Mouse (Mus musculus) Patski (cell line): Measurements from ENCODE around the gene Fgfr2. TPM values are rescaled to one million over a fixed set of nuclear protein-coding genes. Genes with fewer than 3 reads are reported as not detected.

Experiments used
- ATAC-seq: fragments of 100-300 bp; one replicate; pipeline ENCODE4 v1.8.0; 2021
- CTCF ChIA-PET: fragments of 350-600 bp; sonication (Branson Sonifier 250); formaldehyde crosslinking; loops from one replicate; lab custom pipeline; 2022; ENCODE audit warnings: inconsistent platforms; lab: Charles Lee
- POLR2A ChIA-PET: fragments of 350-600 bp; sonication (Branson Sonifier 250); formaldehyde crosslinking; loops from one replicate; lab custom pipeline; 2022; ENCODE audit warnings: antibody characterized with exemption, inconsistent platforms; lab: Charles Lee
- DNase-seq: peaks from one replicate; pipeline ENCODE4 v3.0.0-alpha.2; 2011; ENCODE audit warnings: low read depth, low spot score
- H3K27me3 ChIP-seq: fragments of 371-371 bp; one replicate; pipeline ENCODE4 v1.5.1; 2021
- CTCF ChIP-seq: fragments of 100-300 bp; IDR thresholded peaks from one replicate; pipeline ENCODE4 v1.5.1; 2021
- in situ Hi-C: fragments of 300-500 bp; cut with MboI; formaldehyde crosslinking; loops from 3 replicates; pipeline ENCODE4 v1.11.1; 2018; ENCODE audit warnings: low pct_unique_long_range_greater_than_20kb, mixed read lengths
- polyA plus RNA-seq: library from polyadenylated mRNA; unstranded; gene quantifications from one replicate; pipeline ENCODE4 v1.2.3, GENCODE M21; 2021

Fgfr2 gene
- polyA plus RNA-seq, 1 experiment from 2014 or later, result 48.8 TPM

DNA sequence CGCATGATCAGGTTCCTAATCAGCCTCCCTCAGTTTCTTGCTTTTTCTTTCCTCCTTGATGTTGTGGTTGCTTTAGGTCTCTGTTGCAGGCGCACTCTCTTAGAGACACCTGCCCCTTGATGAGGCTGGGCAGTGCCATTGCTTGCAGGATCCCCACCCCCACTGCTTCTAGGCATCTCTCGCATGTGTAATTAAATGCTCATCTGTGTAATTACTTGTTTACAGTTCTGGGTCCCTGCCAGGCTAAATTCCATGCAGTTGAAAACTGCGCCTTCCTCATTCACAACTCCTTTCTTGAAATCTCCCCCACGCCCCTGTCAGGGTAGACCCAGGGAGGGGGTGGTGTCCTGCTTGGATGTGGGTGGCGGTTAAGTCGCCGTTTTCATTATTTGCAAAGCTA, 1380.0 kb downstream of the Fgfr2 start:
- ATAC-seq, result no peak
- H3K27me3 ChIP-seq, result peaks cover 4% of the 10 kb centered on the region
- ChIA-PET CTCF (no interaction called here), POLR2A (no interaction called here)
- DNase-seq, result no peak
- in situ Hi-C loops, result loop anchor here (10.0 kb wide), 1 partner anchor 208 kb away; no protein-coding TSS in a partner anchor
- no peak for TF ChIP-seq CTCF

DNA sequence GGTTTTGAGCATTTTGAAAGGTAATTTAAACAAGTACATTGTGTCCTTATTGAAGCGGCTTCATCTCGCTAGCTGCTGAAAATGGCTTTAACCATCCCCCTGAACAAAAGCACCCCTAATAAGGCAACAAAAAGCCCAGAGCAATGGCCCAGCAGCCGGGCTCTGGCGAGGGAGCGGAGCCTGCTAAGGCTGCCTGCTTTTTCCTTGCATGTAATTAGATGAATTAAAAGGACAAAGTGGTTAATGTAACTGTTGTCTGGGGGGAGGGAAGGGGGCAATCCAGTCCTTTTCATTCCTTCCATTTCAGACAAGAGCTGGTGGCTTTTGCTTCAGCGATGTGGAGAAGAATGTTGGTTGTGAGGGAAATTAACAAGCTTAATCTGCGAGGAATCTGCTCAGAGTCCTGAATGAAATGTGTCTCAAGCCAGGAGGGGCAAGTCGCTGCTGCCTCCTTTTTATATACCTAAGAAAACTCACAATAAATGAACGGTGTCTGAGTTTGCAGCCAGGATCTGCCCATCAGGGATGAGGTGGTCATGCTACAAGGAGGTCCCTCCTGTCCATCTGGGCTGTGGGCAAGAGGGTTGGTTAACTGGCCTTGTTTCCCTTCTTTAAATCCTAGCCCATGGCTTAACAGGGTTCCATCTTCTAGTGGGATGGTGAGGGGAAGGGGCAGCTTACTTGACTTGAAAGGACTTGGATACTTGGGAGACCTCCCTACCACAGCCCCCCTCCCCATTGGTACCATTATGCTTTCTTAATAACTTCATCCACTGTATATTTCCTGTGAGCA, 1400.2 kb downstream of the Fgfr2 start:
- ATAC-seq (no peak), DNase-seq (no peak)
- ChIA-PET POLR2A (interaction anchor here (0.7 kb wide), 1 partner anchor 13 kb away, joined by 3 read pairs; no protein-coding TSS in a partner anchor), CTCF (no interaction called here)
- TF ChIP-seq CTCF, result no peak
- in situ Hi-C loops, result no loop called here
- no peaks in the 10 kb centered on the region for H3K27me3 ChIP-seq

DNA sequence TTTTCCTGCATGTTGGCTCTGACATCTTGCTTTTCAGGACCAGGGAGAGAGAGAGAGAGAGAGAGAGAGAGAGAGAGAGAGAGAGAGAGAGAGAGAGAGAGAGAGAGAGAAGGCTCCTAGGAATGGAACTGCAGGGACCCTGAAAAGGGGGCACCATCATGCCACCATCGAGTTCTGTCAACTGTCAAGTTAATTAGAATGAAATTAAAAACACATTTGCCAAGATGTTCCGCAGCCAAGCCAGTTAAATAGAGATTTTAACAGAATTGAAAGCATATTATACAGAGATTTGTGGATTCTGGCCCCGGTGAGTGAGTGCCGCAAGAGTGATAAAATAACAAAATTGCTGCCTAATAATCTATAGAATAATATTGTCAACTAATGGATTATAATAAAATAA, 1400.8 kb downstream of the Fgfr2 start:
- no peaks in the 10 kb centered on the region for H3K27me3 ChIP-seq
- no peak for ATAC-seq
- TF ChIP-seq CTCF, result no peak
- CTCF ChIA-PET, result no interaction called here
- POLR2A ChIA-PET, result no interaction called here
- DNase-seq, result no peak
- in situ Hi-C loops, result no loop called here

GRCm38 (mm10) chr7:131718280-131718679, 1404.9 kb downstream of the Fgfr2 start:
- TF ChIP-seq CTCF, result no peak
- no peaks in the 10 kb centered on the region for H3K27me3 ChIP-seq
- CTCF ChIA-PET, result no interaction called here
- ATAC-seq (no peak), DNase-seq (no peak)
- POLR2A ChIA-PET, result no interaction called here
- in situ Hi-C loops, result no loop called here

GRCm38 (mm10) chr7:131713076-131713475, 1410.1 kb downstream of the Fgfr2 start:
- no peak for DNase-seq
- ChIA-PET POLR2A (no interaction called here), CTCF (no interaction called here)
- ATAC-seq, result no peak
- H3K27me3 ChIP-seq, result no peaks in the 10 kb centered on the region
- no peak for TF ChIP-seq CTCF
- in situ Hi-C loops, result no loop called here

DNA sequence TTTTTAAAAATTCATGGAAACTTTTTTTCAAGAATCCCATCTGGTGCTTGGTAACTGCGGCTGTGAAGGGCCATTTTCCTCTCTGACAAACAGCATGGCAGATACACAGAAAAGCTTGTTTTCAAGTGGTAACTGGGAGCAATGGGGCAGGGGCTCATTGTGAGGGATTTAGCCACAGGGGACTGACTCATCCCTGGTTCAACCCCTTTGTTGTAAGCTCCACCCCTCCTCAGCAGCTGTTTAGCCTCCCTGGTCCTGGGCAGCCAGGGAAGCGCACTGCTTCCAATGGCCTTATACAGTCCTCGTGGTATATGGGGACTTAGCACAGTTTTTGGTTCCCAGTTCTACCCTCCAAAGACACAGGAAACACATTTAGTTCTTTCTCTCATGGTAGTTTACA, 1426.3 kb downstream of the Fgfr2 start:
- in situ Hi-C loops, result no loop called here
- ATAC-seq (no peak), DNase-seq (no peak)
- TF ChIP-seq CTCF, result no peak
- peaks cover 5% of the 10 kb centered on the region for H3K27me3 ChIP-seq
- POLR2A ChIA-PET, result no interaction called here
- CTCF ChIA-PET, result no interaction called here

DNA sequence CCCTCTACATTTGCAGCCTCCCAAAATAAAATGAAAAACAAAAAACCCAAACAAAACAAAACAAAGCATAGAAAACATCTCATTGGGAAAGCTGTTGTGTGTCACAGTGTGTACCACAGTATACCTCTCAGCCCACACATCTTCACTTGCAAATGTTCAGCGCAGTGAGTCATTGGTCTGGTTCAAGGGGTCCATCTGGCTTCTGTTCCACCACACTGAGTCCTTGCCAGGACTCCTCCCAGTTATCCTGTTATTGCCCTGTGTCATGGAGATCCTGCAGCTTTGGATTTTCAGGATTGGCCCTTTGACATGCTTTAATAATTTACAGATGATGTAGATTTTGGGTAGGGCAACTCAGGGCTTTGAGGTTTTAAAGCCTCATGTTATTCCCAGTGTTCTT, 1435.8 kb downstream of the Fgfr2 start:
- no peak for ATAC-seq
- no peak for DNase-seq
- H3K27me3 ChIP-seq, result no peaks in the 10 kb centered on the region
- in situ Hi-C loops, result no loop called here
- POLR2A ChIA-PET, result no interaction called here
- CTCF ChIA-PET, result no interaction called here
- no peak for TF ChIP-seq CTCF

DNA sequence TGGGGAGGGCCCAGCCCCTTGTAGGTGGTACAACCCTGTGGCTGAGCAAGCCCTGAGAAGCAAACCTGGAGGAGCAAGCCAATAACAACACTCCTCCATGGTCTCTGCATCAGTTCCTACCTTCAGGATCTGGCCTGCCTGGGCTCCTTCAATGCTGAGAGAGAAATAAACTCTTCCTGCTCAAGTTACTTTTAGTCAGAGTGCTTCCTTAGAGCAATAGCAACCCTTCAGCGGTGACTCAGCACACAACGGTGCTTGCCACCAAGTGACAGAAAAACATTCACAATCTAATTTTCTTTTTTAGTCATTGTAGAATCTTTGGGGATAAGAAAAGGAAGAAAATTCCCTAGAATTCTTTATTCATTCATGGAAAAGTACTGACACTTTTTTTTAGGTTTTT, 1446.0 kb downstream of the Fgfr2 start:
- CTCF ChIA-PET, result no interaction called here
- ATAC-seq (no peak), DNase-seq (no peak)
- peaks cover 9% of the 10 kb centered on the region for H3K27me3 ChIP-seq
- POLR2A ChIA-PET, result no interaction called here
- TF ChIP-seq CTCF, result no peak
- in situ Hi-C loops, result no loop called here

GRCm38 (mm10) chr7:131670586-131670985, 1452.6 kb downstream of the Fgfr2 start:
- peaks cover 5% of the 10 kb centered on the region for H3K27me3 ChIP-seq
- no peak for ATAC-seq
- ChIA-PET POLR2A (no interaction called here), CTCF (no interaction called here)
- no peak for DNase-seq
- in situ Hi-C loops, result no loop called here
- TF ChIP-seq CTCF, result no peak

DNA sequence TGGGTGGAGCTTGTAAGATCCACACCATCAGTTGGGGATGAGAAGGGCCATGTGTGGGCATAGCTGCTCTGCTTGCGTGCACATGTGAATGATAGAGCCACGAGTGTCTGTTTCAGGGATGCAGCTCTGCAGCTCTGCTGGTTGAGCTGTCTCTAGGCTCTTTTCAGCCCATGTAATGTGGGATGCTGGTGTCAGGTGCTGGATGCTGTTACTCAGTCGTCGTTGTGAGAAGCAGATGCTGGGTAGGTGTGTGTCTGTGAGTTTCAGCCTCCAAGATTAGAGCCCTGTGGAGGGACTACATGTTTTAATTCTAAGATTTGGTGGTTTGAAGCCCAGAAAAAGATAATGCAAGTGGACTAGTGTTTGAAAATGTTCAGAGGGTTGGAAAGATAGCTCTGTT, 1453.8 kb downstream of the Fgfr2 start:
- in situ Hi-C loops, result no loop called here
- CTCF ChIA-PET, result no interaction called here
- ATAC-seq (no peak), DNase-seq (no peak)
- POLR2A ChIA-PET, result no interaction called here
- no peak for TF ChIP-seq CTCF
- peaks cover 5% of the 10 kb centered on the region for H3K27me3 ChIP-seq

GRCm38 (mm10) chr7:131660726-131661125, 1462.4 kb downstream of the Fgfr2 start:
- POLR2A ChIA-PET, result interaction anchor here (0.6 kb wide), 1 partner anchor 53 kb away, joined by 3 read pairs; no protein-coding TSS in a partner anchor

More at GRCm38 (mm10) chr7:131660726-131661125, 1462.4 kb downstream of the Fgfr2 start:
- no peak for TF ChIP-seq CTCF
- CTCF ChIA-PET, result interaction anchor here (0.7 to 1.4 kb wide), 2 partner anchors 26 to 35 kb away, joined by 3 read pairs; no protein-coding TSS in a partner anchor
- DNase-seq (no peak), ATAC-seq (no peak)
- no peaks in the 10 kb centered on the region for H3K27me3 ChIP-seq
- in situ Hi-C loops, result no loop called here
